Mouse (Mus musculus) limb, embryonic 12.5 days (tissue): Measurements from ENCODE around the gene Vps26c. TPM values are rescaled to one million over a fixed set of nuclear protein-coding genes. Genes with fewer than 3 reads are reported as not detected.

ENCODE experiments used
- ATAC-seq: fragments of 200-750 bp; cut with Nextera tagmentation; 2 replicates; pipeline ENCODE4 v1.8.0; 2017; ENCODE audit warnings: low read depth, moderate TSS enrichment; ENCODE audit not compliant: insufficient number of reproducible peaks, insufficient read depth, low FRiP score, low TSS enrichment
- H3K27ac ChIP-seq: fragments of 300-500 bp; sonication (generic); 2 replicates; pipeline ENCODE4 v1.5.1; 2016; ENCODE audit warnings: mild to moderate bottlenecking, moderate library complexity
- H3K27me3 ChIP-seq: fragments of 300-500 bp; sonication (generic); 2 replicates; pipeline ENCODE4 v1.6.1; 2016; ENCODE audit warnings: mild to moderate bottlenecking, moderate library complexity
- H3K36me3 ChIP-seq: fragments of 300-500 bp; sonication (generic); 2 replicates; pipeline ENCODE4 v1.6.1; 2016; ENCODE audit warnings: mild to moderate bottlenecking, moderate library complexity
- H3K4me1 ChIP-seq: fragments of 300-500 bp; sonication (generic); replicated peaks from 2 replicates; pipeline ENCODE4 v1.6.1; 2016
- H3K4me2 ChIP-seq: fragments of 300-500 bp; sonication (generic); 2 replicates; pipeline ENCODE4 v1.6.1; 2016; ENCODE audit warnings: mild to moderate bottlenecking, moderate library complexity
- H3K4me3 ChIP-seq: fragments of 300-500 bp; sonication (generic); replicated peaks from 2 replicates; pipeline ENCODE4 v1.5.1; 2016; ENCODE audit warnings: mild to moderate bottlenecking
- H3K9ac ChIP-seq: fragments of 300-500 bp; sonication (generic); replicated peaks from 2 replicates; pipeline ENCODE4 v1.6.1; 2016; ENCODE audit warnings: mild to moderate bottlenecking, moderate library complexity
- H3K9me3 ChIP-seq: fragments of 300-500 bp; sonication (generic); 2 replicates; pipeline ENCODE4 v1.6.1; 2016; ENCODE audit warnings: mild to moderate bottlenecking, moderate library complexity
- WGBS: fragments of 180-500 bp; shearing (Covaris S2); methylation state at CpG from one replicate; pipeline ENCODE4 v1.1.7; 2016; 5-methylcytosine and 5-hydroxymethylcytosine counted together
- polyA plus RNA-seq: library from polyadenylated mRNA; unstranded; fragments of >200 nt; fragmentation: Nextera tagmentation; extraction: Ambion mirVana; gene quantifications from 2 replicates; pipeline ENCODE4 v1.2.1, GENCODE M21; 2016

Gene Vps26c
- polyA plus RNA-seq, 1 experiment from 2014 or later, result 61.7 TPM

DNA sequence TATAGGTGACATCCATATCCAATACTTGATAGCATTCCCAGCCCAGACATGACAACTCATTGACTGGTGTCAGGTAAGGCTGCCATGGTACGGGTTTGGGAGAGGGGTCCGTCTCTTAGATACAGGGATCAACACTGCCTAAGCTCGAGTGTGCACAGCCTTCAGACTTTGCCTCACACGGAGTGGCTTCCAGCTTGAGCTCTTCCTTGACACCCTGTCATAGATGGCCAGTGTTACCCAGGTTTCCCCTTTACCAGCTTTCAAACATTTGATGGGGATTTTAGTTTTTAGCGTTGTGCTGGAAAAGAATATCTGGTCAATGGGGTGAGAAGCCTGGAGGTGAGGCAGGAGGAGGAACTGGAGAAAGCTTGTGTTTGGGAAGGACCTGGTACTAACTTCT lies 41.1 kb upstream of the Vps26c start:
- H3K4me2 ChIP-seq, result 0 out of 2 replicates have a peak overlapping the region, but pooled peaks have one; percentile 59

DNA sequence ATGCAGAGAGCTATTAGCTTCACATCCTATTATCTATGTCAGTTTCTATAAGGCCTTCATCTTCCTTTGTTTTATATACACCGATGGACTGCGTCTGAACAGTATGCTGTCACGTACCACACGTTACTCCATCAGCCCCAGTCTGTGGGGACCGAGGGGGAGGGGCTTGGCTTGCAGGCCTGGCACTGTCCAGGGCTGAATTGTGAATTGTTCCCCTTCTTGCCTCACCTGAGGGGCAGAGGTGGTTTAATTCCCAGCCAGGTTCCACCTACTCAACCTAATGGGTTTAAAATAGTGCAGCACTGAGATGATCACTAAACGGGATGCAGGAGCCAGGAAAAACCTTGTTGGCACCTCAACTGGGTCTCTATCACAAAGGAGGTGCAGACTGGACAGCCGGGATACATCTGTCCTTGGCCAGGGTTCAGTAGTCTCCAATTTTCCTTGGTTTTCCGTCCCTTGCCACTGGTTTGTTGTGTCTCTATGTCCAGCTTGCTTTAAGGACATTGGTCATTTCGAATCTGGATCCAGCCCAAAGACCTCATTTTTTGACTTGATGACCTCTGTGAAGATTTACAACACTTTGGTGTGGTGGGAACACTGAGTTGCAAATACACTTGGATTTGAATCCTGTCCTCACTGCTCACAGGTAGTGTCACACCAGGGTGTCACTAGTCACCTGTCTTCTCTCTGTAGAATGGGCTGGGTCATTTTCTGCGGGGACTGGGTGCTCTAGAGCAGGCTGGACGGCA lies 40.4 kb upstream of the Vps26c start:
- 81% methylated on average over 11 of the region's 11 CpGs for WGBS
- Histone ChIP-seq H3K9ac (no peak overlapping the region), H3K4me3 (no peak overlapping the region), H3K4me2 (no peak overlapping the region), H3K9me3 (no peaks in the 10 kb centered on the region), H3K27me3 (no peaks in the 10 kb centered on the region), H3K27ac (no peak overlapping the region), H3K36me3 (no peaks in the 10 kb centered on the region), H3K4me1 (peaks cover 13% of the 10 kb centered on the region)
- no peak for ATAC-seq

More for the DNA sequence above, 41.1 kb upstream of the Vps26c start:
- Histone ChIP-seq H3K27ac (no peak overlapping the region), H3K9me3 (no peaks in the 10 kb centered on the region), H3K27me3 (no peaks in the 10 kb centered on the region), H3K4me1 (peaks cover 19% of the 10 kb centered on the region), H3K4me3 (no peak overlapping the region), H3K9ac (no peak overlapping the region), H3K36me3 (no peaks in the 10 kb centered on the region)
- no peak for ATAC-seq
- 67% methylated on average over 5 of the region's 5 CpGs for WGBS

- ATAC-seq, result no peak
- H3K9ac ChIP-seq, result no peak overlapping the region
- H3K9me3 ChIP-seq, result no peaks in the 10 kb centered on the region
- H3K36me3 ChIP-seq, result no peaks in the 10 kb centered on the region
- H3K27me3 ChIP-seq, result no peaks in the 10 kb centered on the region
- no peak overlapping the region for H3K27ac ChIP-seq
- 61% methylated on average over 8 of the region's 8 CpGs for WGBS
- H3K4me2 ChIP-seq, result no peak overlapping the region
- H3K4me3 ChIP-seq, result no peak overlapping the region
- H3K4me1 ChIP-seq, result peaks cover 7% of the 10 kb centered on the region; the same call in 1 of the 2 replicates
Measured at GRCm38 (mm10) chr16:94566124-94566523, 39.5 kb upstream of the Vps26c start.

- WGBS, result 86% methylated on average over 5 of the region's 5 CpGs
- Histone ChIP-seq H3K9me3 (no peaks in the 10 kb centered on the region), H3K4me2 (no peak overlapping the region), H3K4me1 (0 out of 2 replicates have a peak, but pooled peaks cover 3% of the 10 kb centered on the region), H3K4me3 (no peak overlapping the region), H3K36me3 (no peaks in the 10 kb centered on the region), H3K27ac (no peak overlapping the region), H3K27me3 (no peaks in the 10 kb centered on the region), H3K9ac (no peak overlapping the region)
- no peak for ATAC-seq
Measured at GRCm38 (mm10) chr16:94560618-94561017, 34.0 kb upstream of the Vps26c start.

GRCm38 (mm10) chr16:94559782-94560181 lies 33.2 kb upstream of the Vps26c start:
- Histone ChIP-seq H3K9ac (no peak overlapping the region), H3K36me3 (no peaks in the 10 kb centered on the region), H3K4me1 (0 out of 2 replicates have a peak, but pooled peaks cover 3% of the 10 kb centered on the region), H3K4me2 (no peak overlapping the region), H3K27ac (no peak overlapping the region), H3K9me3 (no peaks in the 10 kb centered on the region), H3K4me3 (no peak overlapping the region), H3K27me3 (no peaks in the 10 kb centered on the region)
- ATAC-seq, result no peak
- WGBS, result 66% methylated on average over 7 of the region's 7 CpGs

- WGBS, result 34% methylated on average over 7 of the region's 7 CpGs
- H3K4me2 ChIP-seq, result no peak overlapping the region
Measured at GRCm38 (mm10) chr16:94559282-94559681, 32.7 kb upstream of the Vps26c start.

DNA sequence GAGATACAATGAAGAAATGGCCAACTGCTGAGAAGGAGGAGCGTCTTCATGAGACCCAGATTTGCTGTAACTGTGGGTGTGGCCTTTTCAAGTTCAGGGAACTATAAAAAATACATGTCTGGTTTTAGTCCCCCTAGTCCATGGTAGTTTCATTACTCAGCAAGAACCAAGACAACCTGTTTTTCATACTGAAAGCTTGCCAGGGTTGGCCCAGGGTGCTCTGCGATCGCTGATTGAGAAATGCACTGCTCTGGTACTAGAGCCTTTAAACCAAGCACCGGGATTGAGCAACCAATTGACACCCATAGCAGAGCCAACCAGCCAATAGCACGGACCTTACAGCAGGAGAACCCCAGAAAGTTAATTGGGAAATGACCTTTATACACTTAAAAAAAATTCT lies 29.6 kb upstream of the Vps26c start:
- ATAC-seq, result no peak

More at GRCm38 (mm10) chr16:94559282-94559681, 32.7 kb upstream of the Vps26c start:
- Histone ChIP-seq H3K27me3 (no peaks in the 10 kb centered on the region), H3K36me3 (no peaks in the 10 kb centered on the region), H3K9ac (no peak overlapping the region), H3K27ac (no peak overlapping the region), H3K4me3 (no peak overlapping the region), H3K4me1 (0 out of 2 replicates have a peak, but pooled peaks cover 3% of the 10 kb centered on the region), H3K9me3 (no peaks in the 10 kb centered on the region)
- ATAC-seq, result no peak

GRCm38 (mm10) chr16:94555346-94555745 lies 28.7 kb upstream of the Vps26c start:
- H3K9ac ChIP-seq, result no peak overlapping the region
- H3K4me1 ChIP-seq, result 0 out of 2 replicates have a peak, but pooled peaks cover 3% of the 10 kb centered on the region
- no peaks in the 10 kb centered on the region for H3K9me3 ChIP-seq
- H3K4me3 ChIP-seq, result no peak overlapping the region
- H3K27me3 ChIP-seq, result no peaks in the 10 kb centered on the region
- 84% methylated on average over 7 of the region's 7 CpGs for WGBS
- no peak overlapping the region for H3K27ac ChIP-seq
- no peak for ATAC-seq
- no peak overlapping the region for H3K4me2 ChIP-seq
- H3K36me3 ChIP-seq, result no peaks in the 10 kb centered on the region

More for the DNA sequence above, 29.6 kb upstream of the Vps26c start:
- 79% methylated on average over 5 of the region's 5 CpGs for WGBS
- Histone ChIP-seq H3K4me3 (no peak overlapping the region), H3K4me2 (no peak overlapping the region), H3K4me1 (0 out of 2 replicates have a peak, but pooled peaks cover 3% of the 10 kb centered on the region), H3K27ac (no peak overlapping the region), H3K27me3 (no peaks in the 10 kb centered on the region), H3K9me3 (no peaks in the 10 kb centered on the region), H3K9ac (no peak overlapping the region), H3K36me3 (no peaks in the 10 kb centered on the region)

GRCm38 (mm10) chr16:94551934-94552333 lies 25.3 kb upstream of the Vps26c start:
- Histone ChIP-seq H3K9me3 (no peaks in the 10 kb centered on the region), H3K4me1 (no peaks in the 10 kb centered on the region), H3K4me2 (no peak overlapping the region), H3K36me3 (no peaks in the 10 kb centered on the region), H3K9ac (no peak overlapping the region), H3K27me3 (no peaks in the 10 kb centered on the region), H3K4me3 (no peak overlapping the region), H3K27ac (no peak overlapping the region)
- ATAC-seq, result no peak

DNA sequence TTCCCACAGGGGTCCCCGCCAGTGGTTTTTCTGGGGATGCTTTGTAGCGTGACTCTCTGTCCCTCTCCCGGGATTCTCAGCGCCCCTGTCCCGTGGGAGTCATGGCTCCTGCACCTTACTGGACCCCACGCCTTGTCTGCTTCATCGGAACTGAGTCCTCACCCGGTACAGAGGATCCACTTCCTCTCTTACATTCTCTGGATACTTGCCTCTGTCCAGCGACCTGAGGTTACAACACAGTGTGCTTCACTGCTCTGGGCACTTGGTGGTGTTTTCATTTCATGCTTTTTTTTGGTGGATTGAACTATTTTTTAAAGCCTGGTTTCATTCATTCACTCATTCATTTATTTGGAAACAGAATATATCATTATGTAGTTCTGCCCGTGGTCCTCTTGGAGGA lies 23.2 kb upstream of the Vps26c start:
- Histone ChIP-seq H3K9me3 (no peaks in the 10 kb centered on the region), H3K27me3 (no peaks in the 10 kb centered on the region), H3K36me3 (no peaks in the 10 kb centered on the region), H3K9ac (no peak overlapping the region), H3K4me2 (no peak overlapping the region), H3K4me1 (no peaks in the 10 kb centered on the region), H3K4me3 (no peak overlapping the region), H3K27ac (no peak overlapping the region)
- no peak for ATAC-seq
- WGBS, result 75% methylated on average over 10 of the region's 10 CpGs

DNA sequence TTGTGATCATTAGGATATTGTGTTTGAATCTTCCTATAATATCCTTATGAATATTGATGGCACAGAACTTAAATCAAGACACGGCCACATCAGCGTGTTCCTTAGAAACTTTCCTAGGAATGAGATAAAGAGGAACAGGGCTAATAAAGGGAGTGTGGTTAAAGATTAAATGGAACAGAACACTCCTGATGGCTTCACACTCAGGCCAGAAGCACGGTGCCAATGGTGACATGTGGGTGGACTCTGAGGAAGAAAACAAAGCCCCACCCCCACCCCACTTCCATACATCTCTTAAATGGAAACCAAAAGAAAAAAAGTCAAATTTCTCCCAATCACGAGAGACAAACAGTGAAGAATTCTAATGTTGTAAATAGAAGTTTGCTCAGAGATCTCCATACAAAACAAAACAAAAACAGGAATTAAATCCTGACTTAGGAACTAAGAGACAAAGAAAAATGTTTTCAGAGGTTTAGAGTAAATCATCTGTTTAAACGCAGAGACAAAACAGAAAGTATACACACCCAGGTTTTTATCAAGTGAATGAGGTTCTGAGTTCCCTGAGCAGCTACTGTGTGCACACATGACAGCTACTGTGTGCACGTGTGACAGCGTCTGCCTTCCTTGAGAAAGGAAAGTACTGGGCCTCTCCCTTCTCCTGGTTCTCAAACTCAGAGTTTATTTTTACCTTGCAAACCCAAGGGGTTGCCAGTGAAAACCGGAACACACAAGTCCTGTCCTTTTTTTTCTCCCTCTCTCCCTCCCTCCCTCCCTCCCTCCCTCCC lies 19.3 kb upstream of the Vps26c start:
- no peak overlapping the region for H3K9ac ChIP-seq
- no peaks in the 10 kb centered on the region for H3K4me1 ChIP-seq
- no peak overlapping the region for H3K27ac ChIP-seq
- H3K36me3 ChIP-seq, result no peaks in the 10 kb centered on the region
- WGBS, result 69% methylated on average over 8 of the region's 8 CpGs
- H3K9me3 ChIP-seq, result no peaks in the 10 kb centered on the region
- no peak overlapping the region for H3K4me3 ChIP-seq
- no peak for ATAC-seq
- no peaks in the 10 kb centered on the region for H3K27me3 ChIP-seq
- H3K4me2 ChIP-seq, result no peak overlapping the region
